Mouse (Mus musculus) thymus, adult 18-20 months (tissue): ENCODE data around the gene Olfr177.

Source experiments
- DNase-seq, 2 experiments: peaks; one replicate each; pipeline ENCODE4 v3.0.0; 2022; ENCODE audit warnings: mixed read lengths in 2 of 2

Olfr177 gene

DNA sequence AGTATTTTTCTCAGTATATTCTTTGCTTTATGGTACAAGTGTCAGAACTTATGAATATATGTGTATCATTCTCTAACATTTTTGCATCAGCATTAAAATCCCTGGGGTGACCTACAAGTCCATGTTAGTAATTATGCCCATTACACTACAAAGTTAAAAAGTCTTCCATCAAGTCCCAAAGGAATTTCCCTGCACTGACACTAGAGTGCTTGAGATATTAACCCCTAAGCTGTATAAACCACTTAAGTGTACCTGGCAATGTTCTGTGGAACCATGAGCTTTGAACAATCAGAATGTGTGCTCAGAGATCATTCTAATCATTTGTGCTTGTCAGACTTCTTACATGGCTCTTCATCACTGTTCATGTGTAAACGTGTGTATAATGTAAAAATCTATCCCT lies at the start of gene Olfr177:
Gene Olfr177, minus strand, starts transcription at position 101 of the 400 bp plus-strand sequence.
- DNase-seq, result no peak

DNA sequence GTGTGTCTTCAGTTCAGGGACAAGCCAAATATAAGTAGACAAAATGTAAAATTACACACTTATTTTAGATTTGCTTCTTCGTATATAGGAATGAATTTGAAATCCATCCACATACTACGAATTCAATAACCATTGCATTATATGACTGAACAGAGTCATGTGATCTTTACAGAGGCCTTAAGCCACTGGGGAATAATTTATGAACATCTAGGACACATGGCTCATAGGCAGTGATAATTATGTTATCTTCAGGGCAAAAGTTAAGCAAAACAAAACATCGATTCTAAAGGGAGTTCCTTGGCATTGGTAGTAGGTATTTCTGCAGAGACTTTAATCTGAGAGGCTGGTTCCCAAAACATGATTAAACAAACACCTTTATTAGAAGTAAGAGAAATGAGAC lies 17.4 kb upstream of the Olfr177 start, which contains the start of gene Olfr178:
Gene Olfr178, minus strand, starts transcription at position 101 of the 400 bp plus-strand sequence.
- DNase-seq, result no peak

DNA sequence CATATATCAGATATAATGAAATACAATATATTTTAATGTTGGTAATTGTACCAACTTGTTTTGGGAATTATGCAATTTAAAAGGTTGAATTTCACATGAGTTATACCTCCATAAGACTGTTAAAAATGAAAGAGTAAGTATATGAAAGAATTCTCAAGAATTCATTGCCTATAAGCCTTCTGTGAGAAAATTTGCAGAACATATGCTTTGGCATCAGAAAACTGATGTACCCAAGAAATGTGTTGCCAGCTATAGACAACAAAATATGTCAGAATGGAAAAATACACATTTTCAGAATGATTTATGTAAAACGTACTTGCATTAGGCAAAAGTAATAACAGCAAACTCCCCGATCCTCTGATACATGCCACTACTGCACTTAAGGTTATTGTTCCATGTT lies 9.8 kb upstream of the Olfr177 start:
- no peak for DNase-seq

DNA sequence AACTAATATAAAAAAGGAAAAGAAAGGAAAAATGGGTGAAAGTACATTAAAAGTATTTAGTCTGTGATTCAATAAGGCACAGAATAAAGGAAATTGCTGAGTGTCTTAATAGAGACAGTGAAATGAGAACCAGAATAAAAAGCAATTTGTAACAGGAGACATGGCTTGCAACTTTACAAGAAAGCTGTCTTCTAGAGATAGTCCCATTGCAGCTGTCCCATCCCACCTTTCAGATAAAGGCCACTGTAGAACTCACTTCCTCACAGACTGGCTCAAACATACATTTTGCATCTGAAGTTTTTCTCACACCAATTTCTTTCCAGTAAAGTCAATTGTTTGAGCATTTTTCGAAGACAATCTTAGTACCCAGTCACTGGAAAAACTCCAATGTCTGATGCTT lies 13.1 kb downstream of the Olfr177 start:
- no peak for DNase-seq

DNA sequence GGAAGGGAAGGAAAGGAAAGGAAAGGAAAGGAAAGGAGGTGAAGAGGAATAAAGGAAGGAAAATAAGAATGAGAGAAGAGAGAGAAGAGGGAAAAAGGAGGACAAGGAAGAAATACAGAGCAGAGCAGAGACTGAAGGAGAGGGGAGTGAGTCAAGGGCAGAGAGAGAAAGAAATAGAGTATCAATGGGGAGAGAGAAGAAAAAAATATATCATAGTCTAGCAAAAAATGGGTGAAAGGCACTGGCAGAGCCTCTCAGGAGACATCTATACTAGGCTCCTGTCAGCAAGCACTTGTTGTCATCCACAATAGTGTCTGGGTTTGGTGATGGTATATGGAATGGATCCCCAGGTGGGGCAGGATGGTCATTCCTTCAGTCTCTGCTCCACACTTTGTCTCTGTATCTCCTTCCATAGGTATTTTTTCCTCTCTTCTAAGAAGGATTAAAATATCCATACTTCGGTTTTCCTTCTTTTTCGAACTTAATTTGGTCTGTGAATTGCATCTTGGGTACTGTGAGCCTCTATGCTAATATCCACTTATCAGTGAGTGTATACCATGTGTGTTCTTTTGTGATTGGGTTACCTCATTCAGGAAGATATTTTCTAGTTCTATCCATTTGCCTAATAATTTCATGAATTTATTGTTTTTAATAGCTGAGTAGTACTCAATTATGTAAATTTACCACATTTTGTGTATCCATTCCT lies 14.4 kb downstream of the Olfr177 start:
- DNase-seq, result no peak

DNA sequence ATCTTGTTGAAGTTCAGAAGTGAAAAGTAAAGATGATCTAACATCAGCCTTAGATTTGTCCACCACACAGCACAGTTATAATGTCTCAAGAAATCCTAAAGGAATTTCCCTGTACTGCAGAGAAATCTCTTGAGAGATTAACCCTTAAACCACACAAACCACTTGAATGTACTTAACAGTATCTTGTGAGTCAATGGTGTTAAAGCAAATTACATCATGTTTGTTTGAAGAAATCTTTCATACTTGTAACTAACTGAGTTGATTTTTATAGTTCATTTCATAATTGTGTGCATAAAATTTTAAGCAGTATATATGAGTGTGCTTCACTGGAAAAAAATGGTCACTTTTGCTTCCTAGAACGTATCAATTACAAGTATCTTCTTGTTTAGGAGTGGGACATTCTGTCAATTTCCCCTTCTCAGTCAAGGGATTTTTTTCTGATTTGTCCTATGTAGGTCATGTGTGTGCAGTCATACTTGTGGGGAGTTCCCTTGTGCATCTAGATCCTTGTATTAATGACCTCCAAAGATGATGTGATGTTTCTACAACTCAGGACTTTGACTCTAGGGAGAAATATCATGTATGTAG lies 47.7 kb downstream of the Olfr177 start, which contains the start of gene Olfr175-ps1:
Gene Olfr175-ps1, minus strand, starts transcription at position 51 of the 588 bp plus-strand sequence.
- no peak for DNase-seq
